Mouse (Mus musculus) thymus, adult 2 months (tissue): Measurements from ENCODE around the gene Pin4.

ENCODE experiments used
- CTCF ChIP-seq: fragments of 200-500 bp; IDR thresholded peaks from 2 replicates; pipeline ENCODE4 v1.5.1; 2012; ENCODE audit warnings: mild to moderate bottlenecking, control low read depth, low read length, moderate library complexity, borderline replicate concordance; ENCODE audit not compliant: control insufficient read depth, poor library complexity, insufficient read depth; ENCODE audit errors: extremely low read depth
- POLR2A ChIP-seq: fragments of 200-500 bp; IDR thresholded peaks from 2 replicates; pipeline ENCODE4 v1.6.1; 2012; ENCODE audit warnings: mild to moderate bottlenecking, low read length, control low read depth, moderate library complexity; ENCODE audit not compliant: control insufficient read depth, poor library complexity, insufficient read depth; ENCODE audit errors: extremely low read depth

GRCm38 (mm10) chrX:102163529-102163928 is 44.3 kb downstream of the Pin4 start:
- TF ChIP-seq CTCF: no peak
- no peak for TF ChIP-seq POLR2A
